Mouse (Mus musculus) lung, adult 2 months (tissue): ENCODE results near the gene Hps4. TPM values are rescaled to one million over a fixed set of nuclear protein-coding genes. Genes with fewer than 3 reads are reported as not detected.

Experiments used
- DNase-seq: peaks from one replicate; pipeline ENCODE4 v3.0.0; 2022
- H3K4me1 ChIP-seq: fragments of 200-500 bp; 2 replicates; pipeline ENCODE4 v1.6.1; 2011; ENCODE audit warnings: low read length; ENCODE audit not compliant: control insufficient read depth, insufficient read depth
- H3K4me3 ChIP-seq: fragments of 200-500 bp; replicated peaks from 2 replicates; pipeline ENCODE3; 2011; ENCODE audit warnings: low read depth, mild to moderate bottlenecking, control low read depth, low read length; ENCODE audit errors: extremely low read depth
- CTCF ChIP-seq: fragments of 200-500 bp; IDR thresholded peaks from 2 replicates; pipeline ENCODE4 v1.5.1; 2011; ENCODE audit warnings: mild to moderate bottlenecking, low read length, control low read depth; ENCODE audit not compliant: insufficient read depth
- POLR2A ChIP-seq: fragments of 200-500 bp; IDR thresholded peaks from 2 replicates; pipeline ENCODE4 v1.6.1; 2011; ENCODE audit warnings: low read depth, mild to moderate bottlenecking, control low read depth, low read length, borderline replicate concordance; ENCODE audit errors: extremely low read depth
- WGBS: fragments of 180-500 bp; shearing (Covaris S2); methylation state at CpG from one replicate; pipeline ENCODE4 v1.1.7; 2018; 5-methylcytosine and 5-hydroxymethylcytosine counted together
- polyA plus RNA-seq: library from polyadenylated mRNA; depleted of rRNA; stranded (reverse); fragments of >200 nt; gene quantifications from 2 replicates; pipeline ENCODE4 v1.2.3, GENCODE M21; 2012

Hps4 gene
- polyA plus RNA-seq, 1 experiment: 34.7 TPM

DNA sequence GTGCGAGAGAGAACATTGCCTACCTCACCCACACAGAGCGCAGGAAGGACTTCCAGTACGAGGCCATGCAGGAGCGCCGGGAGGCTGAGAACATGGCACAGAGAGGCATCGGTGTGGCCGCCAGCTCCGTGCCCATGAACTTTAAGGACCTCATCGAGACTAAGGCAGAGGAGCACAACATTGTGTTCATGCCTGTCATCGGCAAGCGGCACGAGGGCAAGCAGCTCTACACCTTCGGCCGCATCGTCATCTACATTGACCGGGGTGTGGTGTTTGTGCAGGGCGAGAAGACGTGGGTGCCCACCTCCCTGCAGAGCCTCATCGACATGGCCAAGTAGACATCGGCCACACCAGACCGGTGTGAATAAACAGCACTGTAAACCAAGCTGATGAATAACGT lies 5.9 kb upstream of the Hps4 start:
- Histone ChIP-seq H3K4me3 (no peak overlapping the region), H3K4me1 (no peaks in the 10 kb centered on the region; the same call in 1 of the 2 replicates)
- DNase-seq: no peak
- WGBS: 91% methylated on average over 22 of the region's 22 CpGs
- TF ChIP-seq CTCF (no peak), POLR2A (no peak)

- WGBS: 69% methylated on average over 7 of the region's 7 CpGs
- peaks cover 4% of the 10 kb centered on the region for H3K4me1 ChIP-seq
- H3K4me3 ChIP-seq: no peak overlapping the region
- DNase-seq: no peak
- TF ChIP-seq CTCF: no peak
- no peak for TF ChIP-seq POLR2A
Measured at GRCm38 (mm10) chr5:112339215-112339614, 3.7 kb upstream of the Hps4 start.

- under 1% methylated on average over 24 of the region's 24 CpGs for WGBS
- peaks cover 4% of the 10 kb centered on the region for H3K4me1 ChIP-seq
- no peak for TF ChIP-seq CTCF
- TF ChIP-seq POLR2A: no peak
- H3K4me3 ChIP-seq: peak overlapping the region; percentile 82
- DNase-seq: no peak
Measured at GRCm38 (mm10) chr5:112343205-112343595, 317 bp downstream of the Hps4 start.

- TF ChIP-seq CTCF (no peak), POLR2A (no peak)
- peaks cover 4% of the 10 kb centered on the region for H3K4me1 ChIP-seq
- 66% methylated on average over 6 of the region's 6 CpGs for WGBS
- H3K4me3 ChIP-seq: no peak overlapping the region
- DNase-seq: no peak
Measured at GRCm38 (mm10) chr5:112344092-112344960, 1.4 kb downstream of the Hps4 start.

- Histone ChIP-seq H3K4me3 (no peak overlapping the region), H3K4me1 (peaks cover 4% of the 10 kb centered on the region)
- 77% methylated on average over 16 of the region's 16 CpGs for WGBS
- DNase-seq: no peak
- TF ChIP-seq CTCF: no peak
- TF ChIP-seq POLR2A: no peak
Measured at GRCm38 (mm10) chr5:112346211-112346965, 3.5 kb downstream of the Hps4 start.

DNA sequence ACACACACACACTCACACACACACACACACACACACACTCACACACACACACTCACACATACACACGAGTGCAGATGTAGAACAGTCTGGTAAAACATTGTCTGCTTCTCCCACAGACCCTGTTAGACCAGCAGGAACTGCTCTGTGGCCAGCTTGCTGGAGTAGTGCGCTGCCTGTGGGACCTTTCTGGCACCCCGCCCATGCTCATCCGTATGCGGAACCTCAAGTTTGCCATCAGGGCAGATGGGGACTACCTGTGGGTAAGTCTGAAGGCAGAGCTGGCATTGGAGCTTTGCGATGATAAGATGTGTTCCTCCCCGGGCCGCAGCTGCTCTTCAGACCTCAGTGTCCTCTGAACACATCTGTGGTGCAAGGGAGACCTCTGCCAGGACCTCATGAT lies 6.3 kb downstream of the Hps4 start:
- no peak for DNase-seq
- Histone ChIP-seq H3K4me3 (no peak overlapping the region), H3K4me1 (no peaks in the 10 kb centered on the region)
- WGBS: 87% methylated on average over 8 of the region's 8 CpGs
- TF ChIP-seq POLR2A: no peak
- no peak for TF ChIP-seq CTCF

DNA sequence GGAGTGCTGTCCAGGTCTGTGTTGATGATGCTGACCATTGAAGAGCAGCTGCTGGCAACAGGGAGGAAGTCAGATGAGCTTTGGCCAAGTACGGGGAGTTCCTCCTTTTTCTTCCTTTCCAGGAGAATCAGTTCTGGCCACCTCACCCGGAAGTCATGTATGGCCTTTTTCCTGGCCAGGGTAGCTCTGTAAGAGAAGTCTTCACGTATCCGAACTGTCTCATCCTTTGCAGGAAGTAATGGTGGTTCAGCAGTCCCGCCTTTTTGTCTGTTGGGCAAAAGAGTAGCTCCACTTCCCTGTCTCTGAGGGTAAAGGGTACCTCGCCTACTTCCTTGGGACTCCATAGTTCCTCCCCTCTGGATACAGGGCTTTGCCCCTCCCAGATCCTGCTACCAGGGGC lies 12.6 kb downstream of the Hps4 start:
- 63% methylated on average over 6 of the region's 6 CpGs for WGBS
- H3K4me1 ChIP-seq: peaks cover 4% of the 10 kb centered on the region; the same call in 1 of the 2 replicates
- no peak for DNase-seq
- TF ChIP-seq POLR2A (no peak), CTCF (no peak)
- no peak overlapping the region for H3K4me3 ChIP-seq

GRCm38 (mm10) chr5:112355910-112356309 lies 13.0 kb downstream of the Hps4 start, which contains the start of gene Gm6583:
TSS of gene Gm6583 (minus strand) at chr5:112356033.
- H3K4me3 ChIP-seq: no peak within 1 kb of the TSS
- TF ChIP-seq POLR2A (no peak), CTCF (no peak)
- 64% methylated on average over 13 of the region's 13 CpGs for WGBS
- no peak for DNase-seq
- peaks cover 4% of the 10 kb centered on the region; the same call in 1 of the 2 replicates for H3K4me1 ChIP-seq

DNA sequence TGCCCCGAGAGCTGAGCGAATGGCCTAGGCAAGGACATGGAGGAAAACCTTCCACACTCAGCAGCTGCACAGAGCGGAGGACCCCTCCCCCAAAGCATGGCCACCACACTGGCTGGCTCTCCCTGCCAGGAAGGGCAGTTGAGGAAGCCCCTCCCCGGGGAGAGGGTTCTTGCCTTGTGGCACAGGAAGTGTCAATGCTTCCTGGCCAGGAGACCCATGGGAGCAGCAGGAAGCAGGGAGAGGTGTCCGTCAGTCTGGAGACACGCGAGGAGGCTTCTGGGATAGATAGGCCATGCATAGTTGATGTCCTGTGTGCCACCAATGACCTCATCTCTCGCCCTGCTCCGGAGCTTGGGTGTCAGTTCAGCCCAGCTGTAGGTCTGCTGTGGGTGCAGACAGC lies 13.4 kb downstream of the Hps4 start:
- no peak for TF ChIP-seq POLR2A
- 76% methylated on average over 9 of the region's 9 CpGs for WGBS
- no peak for DNase-seq
- H3K4me1 ChIP-seq: peaks cover 4% of the 10 kb centered on the region; the same call in 1 of the 2 replicates
- no peak overlapping the region for H3K4me3 ChIP-seq
